Mouse (Mus musculus): ENCODE data around the gene Tmem52. TPM values are rescaled to one million over a fixed set of nuclear protein-coding genes. Genes with fewer than 3 reads are reported as not detected.

Gene Tmem52
- polyA plus RNA-seq, 1 experiment from 2014 or later = not detected

GRCm38 (mm10) chr4:155490990-155491504 is 22.1 kb downstream of the Tmem52 start, which contains the start of gene Gnb1:
Gene Gnb1 (plus strand): TSS chr4:155491361.
- WGBS = under 1% methylated on average over 35 of the region's 60 CpGs
- peak within 1 kb of the TSS; percentile 76 for H3K4me2 ChIP-seq (replicated peaks)
- H3K4me1 ChIP-seq = peaks cover 42% of the 10 kb centered on the region

GRCm38 (mm10) chr4:155491529-155492130 is 22.7 kb downstream of the Tmem52 start:
- no peaks in the 10 kb centered on the region for H3K9me3 ChIP-seq
- H3K27me3 ChIP-seq = no peaks in the 10 kb centered on the region
- H3K4me1 ChIP-seq = peaks cover 42% of the 10 kb centered on the region
- ATAC-seq (ENCODE audit: insufficient number of reproducible peaks, insufficient read depth, low FRiP score, low TSS enrichment) = peak; percentile 53
- H3K4me3 ChIP-seq = peak overlapping the region; percentile 99
- H3K4me2 ChIP-seq (replicated peaks) = peak overlapping the region; percentile 76
- H3K9ac ChIP-seq = peak overlapping the region; percentile 100
- H3K36me3 ChIP-seq = no peaks in the 10 kb centered on the region
- 0% methylated on average over 47 of the region's 54 CpGs for WGBS
- H3K27ac ChIP-seq = peak overlapping the region; percentile 97

More at GRCm38 (mm10) chr4:155490990-155491504, 22.1 kb downstream of the Tmem52 start, which contains the start of gene Gnb1:
- Histone ChIP-seq H3K4me3 (peak within 1 kb of the TSS; percentile 99), H3K9me3 (no peaks in the 10 kb centered on the region), H3K27ac (peak within 1 kb of the TSS; percentile 97), H3K9ac (peak within 1 kb of the TSS; percentile 100), H3K36me3 (no peaks in the 10 kb centered on the region), H3K27me3 (no peaks in the 10 kb centered on the region)
- ATAC-seq (ENCODE audit: insufficient number of reproducible peaks, insufficient read depth, low FRiP score, low TSS enrichment) = peak; percentile 61

GRCm38 (mm10) chr4:155492131-155492633 is 23.3 kb downstream of the Tmem52 start:
- Histone ChIP-seq H3K36me3 (no peaks in the 10 kb centered on the region), H3K9me3 (no peaks in the 10 kb centered on the region), H3K9ac (peak overlapping the region; percentile 100), H3K4me3 (peak overlapping the region; percentile 99), H3K4me2 (replicated peaks) (peak overlapping the region; percentile 76), H3K27me3 (no peaks in the 10 kb centered on the region), H3K4me1 (peaks cover 42% of the 10 kb centered on the region), H3K27ac (peak overlapping the region; percentile 97)
- no peak for ATAC-seq (ENCODE audit: insufficient number of reproducible peaks, insufficient read depth, low FRiP score, low TSS enrichment)
- WGBS = under 1% methylated on average over 51 of the region's 51 CpGs

- Histone ChIP-seq H3K4me3 (no peak overlapping the region), H3K4me2 (replicated peaks) (no peak overlapping the region), H3K9me3 (no peaks in the 10 kb centered on the region), H3K27ac (no peak overlapping the region), H3K36me3 (no peaks in the 10 kb centered on the region), H3K9ac (no peak overlapping the region), H3K4me1 (peaks cover 28% of the 10 kb centered on the region), H3K27me3 (no peaks in the 10 kb centered on the region)
- 73% methylated on average over 4 of the region's 4 CpGs for WGBS
- ATAC-seq (ENCODE audit: insufficient number of reproducible peaks, insufficient read depth, low FRiP score, low TSS enrichment) = no peak
Measured at GRCm38 (mm10) chr4:155494891-155495290, 26.0 kb downstream of the Tmem52 start.

- no peak for ATAC-seq (ENCODE audit: insufficient number of reproducible peaks, insufficient read depth, low FRiP score, low TSS enrichment)
- WGBS = 87% methylated on average over 3 of the region's 3 CpGs
- Histone ChIP-seq H3K36me3 (no peaks in the 10 kb centered on the region), H3K4me2 (replicated peaks) (no peak overlapping the region), H3K27ac (no peak overlapping the region), H3K4me1 (peaks cover 17% of the 10 kb centered on the region), H3K27me3 (no peaks in the 10 kb centered on the region), H3K4me3 (no peak overlapping the region), H3K9ac (no peak overlapping the region), H3K9me3 (no peaks in the 10 kb centered on the region)
Measured at GRCm38 (mm10) chr4:155497963-155498362, 29.0 kb downstream of the Tmem52 start.

- Histone ChIP-seq H3K4me1 (no peaks in the 10 kb centered on the region), H3K9me3 (no peaks in the 10 kb centered on the region), H3K4me2 (replicated peaks) (no peak overlapping the region), H3K36me3 (no peaks in the 10 kb centered on the region), H3K9ac (no peak overlapping the region), H3K27me3 (no peaks in the 10 kb centered on the region), H3K4me3 (no peak overlapping the region), H3K27ac (no peak overlapping the region)
- WGBS = 69% methylated on average over 2 of the region's 2 CpGs
- no peak for ATAC-seq (ENCODE audit: insufficient number of reproducible peaks, insufficient read depth, low FRiP score, low TSS enrichment)
Measured at GRCm38 (mm10) chr4:155501126-155501525, 32.2 kb downstream of the Tmem52 start.

GRCm38 (mm10) chr4:155505067-155505466 is 36.2 kb downstream of the Tmem52 start:
- Histone ChIP-seq H3K9me3 (no peaks in the 10 kb centered on the region), H3K4me3 (no peak overlapping the region), H3K9ac (no peak overlapping the region), H3K4me2 (replicated peaks) (no peak overlapping the region), H3K27ac (no peak overlapping the region), H3K4me1 (no peaks in the 10 kb centered on the region), H3K36me3 (no peaks in the 10 kb centered on the region), H3K27me3 (no peaks in the 10 kb centered on the region)
- WGBS = 74% methylated on average over 8 of the region's 8 CpGs
- no peak for ATAC-seq (ENCODE audit: insufficient number of reproducible peaks, insufficient read depth, low FRiP score, low TSS enrichment)

- Histone ChIP-seq H3K27ac (no peak overlapping the region), H3K27me3 (no peaks in the 10 kb centered on the region), H3K4me3 (no peak overlapping the region), H3K9ac (no peak overlapping the region), H3K36me3 (no peaks in the 10 kb centered on the region), H3K4me2 (replicated peaks) (no peak overlapping the region), H3K4me1 (no peaks in the 10 kb centered on the region), H3K9me3 (no peaks in the 10 kb centered on the region)
- no peak for ATAC-seq (ENCODE audit: insufficient number of reproducible peaks, insufficient read depth, low FRiP score, low TSS enrichment)
- 82% methylated on average over 5 of the region's 5 CpGs for WGBS
Measured at GRCm38 (mm10) chr4:155505671-155506295, 36.9 kb downstream of the Tmem52 start.

GRCm38 (mm10) chr4:155508614-155509013 is 39.7 kb downstream of the Tmem52 start:
- WGBS = 93% methylated on average over 4 of the region's 4 CpGs
- Histone ChIP-seq H3K9me3 (no peaks in the 10 kb centered on the region), H3K9ac (no peak overlapping the region), H3K4me1 (no peaks in the 10 kb centered on the region), H3K36me3 (no peaks in the 10 kb centered on the region), H3K27ac (no peak overlapping the region), H3K4me2 (replicated peaks) (no peak overlapping the region), H3K27me3 (no peaks in the 10 kb centered on the region), H3K4me3 (no peak overlapping the region)
- ATAC-seq (ENCODE audit: insufficient number of reproducible peaks, insufficient read depth, low FRiP score, low TSS enrichment) = no peak

GRCm38 (mm10) chr4:155510981-155511380 is 42.1 kb downstream of the Tmem52 start:
- H3K9me3 ChIP-seq = no peaks in the 10 kb centered on the region
- 44% methylated on average over 1 of the region's 1 CpGs for WGBS
- no peaks in the 10 kb centered on the region for H3K36me3 ChIP-seq
- no peak overlapping the region for H3K27ac ChIP-seq
- no peak for ATAC-seq (ENCODE audit: insufficient number of reproducible peaks, insufficient read depth, low FRiP score, low TSS enrichment)
- H3K4me3 ChIP-seq = no peak overlapping the region
- H3K4me1 ChIP-seq = no peaks in the 10 kb centered on the region
- H3K9ac ChIP-seq = no peak overlapping the region
- H3K4me2 ChIP-seq (replicated peaks) = no peak overlapping the region
- no peaks in the 10 kb centered on the region for H3K27me3 ChIP-seq

GRCm38 (mm10) chr4:155514810-155515209 is 45.9 kb downstream of the Tmem52 start:
- Histone ChIP-seq H3K4me3 (no peak overlapping the region), H3K27ac (no peak overlapping the region), H3K9me3 (no peaks in the 10 kb centered on the region), H3K4me1 (no peaks in the 10 kb centered on the region), H3K36me3 (no peaks in the 10 kb centered on the region; the same call in 1 of the 2 replicates), H3K9ac (no peak overlapping the region), H3K27me3 (no peaks in the 10 kb centered on the region), H3K4me2 (replicated peaks) (no peak overlapping the region)
- WGBS = 90% methylated on average over 2 of the region's 2 CpGs
- no peak for ATAC-seq (ENCODE audit: insufficient number of reproducible peaks, insufficient read depth, low FRiP score, low TSS enrichment)
